Mouse (Mus musculus) heart, adult 2 months (tissue): Measurements from ENCODE around the gene Gm21988.

ENCODE experiments used
- CTCF ChIP-seq: fragments of 200-600 bp; IDR thresholded peaks from 2 replicates; pipeline ENCODE4 v1.8.1; 2022; ENCODE audit warnings: antibody characterized with exemption, mild to moderate bottlenecking, moderate library complexity
- EP300 ChIP-seq: fragments of 200-500 bp; IDR thresholded peaks from 2 replicates; pipeline ENCODE4 v1.6.1; 2011; ENCODE audit warnings: low read depth, low read length, control low read depth; ENCODE audit not compliant: insufficient read depth
- POLR2A ChIP-seq: fragments of 200-500 bp; IDR thresholded peaks from 2 replicates; pipeline ENCODE4 v1.6.1; 2011; ENCODE audit warnings: mild to moderate bottlenecking, low read depth, low read length, control low read depth; ENCODE audit not compliant: insufficient read depth

- TF ChIP-seq CTCF (peak; percentile 31), POLR2A (peak; percentile 85), EP300 (no peak)
Observed at GRCm38 (mm10) chr11:70228828-70229227, 10.8 kb downstream of the Gm21988 start.
